Mouse (Mus musculus): ENCODE measurements around the gene Irx5. TPM values are rescaled to one million over a fixed set of nuclear protein-coding genes. Genes with fewer than 3 reads are reported as not detected.

Irx5 gene
- polyA plus RNA-seq, 1 experiment from 2014 or later, result 7.7 TPM

DNA sequence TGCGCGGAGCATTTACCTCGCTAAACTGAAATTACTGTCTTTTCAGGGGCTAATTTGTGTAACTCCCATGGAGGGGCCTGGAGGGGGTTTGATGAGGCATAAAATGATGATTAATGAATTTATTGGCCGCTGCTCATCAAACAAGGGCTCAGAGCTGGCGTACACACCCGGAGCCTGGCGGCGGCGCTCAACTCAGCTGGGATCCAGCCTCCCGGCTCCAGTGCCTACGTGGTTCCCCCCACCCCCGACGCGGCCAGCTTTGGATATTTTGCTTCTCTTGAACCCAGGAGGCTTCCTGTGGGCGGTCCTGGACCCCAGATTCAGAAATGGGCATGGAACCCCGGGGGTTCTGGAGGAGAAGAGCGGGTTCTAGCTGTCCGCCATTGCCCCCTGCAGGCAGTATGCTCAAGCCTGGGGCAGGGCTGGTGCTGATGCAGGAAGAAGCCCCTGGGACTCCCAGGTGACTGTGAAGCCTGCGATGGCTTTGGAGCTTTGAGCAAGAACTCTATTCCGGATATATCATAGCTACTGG lies 9.4 kb downstream of the Irx5 start:
- Histone ChIP-seq H3K9me3 (no peaks in the 10 kb centered on the region), H3K4me2 (peak overlapping the region; percentile 39), H3K9ac (no peak overlapping the region), H3K4me1 (peaks cover 38% of the 10 kb centered on the region), H3K36me3 (no peaks in the 10 kb centered on the region), H3K27me3 (replicated peaks) (peaks cover 85% of the 10 kb centered on the region), H3K4me3 (peak overlapping the region; percentile 16; the same call in 1 of the 2 replicates), H3K27ac (replicated peaks) (no peak overlapping the region)
- ATAC-seq (ENCODE audit: extremely low read depth, insufficient number of reproducible peaks, low FRiP score, low TSS enrichment), result no peak
- 14% methylated on average over 20 of the region's 20 CpGs for WGBS

DNA sequence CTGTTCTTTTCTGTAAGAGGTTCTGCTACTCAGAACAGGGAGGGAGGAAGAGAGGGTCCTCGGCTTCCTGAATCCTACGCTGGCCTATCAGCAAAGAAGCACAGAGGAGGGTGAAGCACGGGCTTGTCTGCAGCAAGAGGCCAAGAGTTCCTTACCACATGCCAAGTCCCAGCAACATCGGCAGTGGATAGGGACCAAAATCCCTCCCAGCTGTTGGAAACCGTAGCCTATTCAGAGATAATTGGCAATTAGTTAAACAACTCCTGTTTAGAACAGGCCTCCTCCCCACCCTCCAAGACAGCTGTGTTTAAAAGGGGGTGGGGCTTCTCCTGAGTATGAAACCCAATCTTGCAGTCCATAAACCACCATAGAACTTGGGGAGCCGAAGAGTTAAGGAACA lies 22.1 kb downstream of the Irx5 start:
- 26% methylated on average over 6 of the region's 6 CpGs for WGBS

DNA sequence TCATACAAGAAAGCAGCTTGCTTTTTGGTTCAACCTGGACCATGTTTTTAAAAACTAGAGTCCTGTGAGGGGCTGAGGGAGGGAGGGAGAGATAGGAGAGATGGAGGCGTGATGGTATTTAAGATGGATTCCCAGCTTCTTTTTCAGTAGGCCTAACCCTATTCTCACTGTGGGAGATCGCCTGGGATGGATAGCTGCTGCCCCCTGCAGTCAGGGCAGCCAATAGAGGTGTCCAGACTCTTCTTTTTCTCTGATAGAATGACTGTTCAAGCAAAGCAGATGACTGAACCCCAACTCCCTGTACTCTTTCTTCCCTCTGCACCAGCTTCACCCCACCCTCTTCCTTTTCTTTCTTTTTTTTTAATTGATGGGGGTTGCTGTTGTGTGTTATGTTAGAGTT lies 23.1 kb downstream of the Irx5 start:
- Histone ChIP-seq H3K4me1 (no peaks in the 10 kb centered on the region), H3K4me3 (no peak overlapping the region), H3K4me2 (no peak overlapping the region), H3K27ac (replicated peaks) (no peak overlapping the region), H3K36me3 (no peaks in the 10 kb centered on the region), H3K27me3 (replicated peaks) (peaks cover 47% of the 10 kb centered on the region), H3K9me3 (no peaks in the 10 kb centered on the region), H3K9ac (no peak overlapping the region)
- WGBS, result 24% methylated on average over 2 of the region's 2 CpGs
- ATAC-seq (ENCODE audit: extremely low read depth, insufficient number of reproducible peaks, low FRiP score, low TSS enrichment), result no peak

More for the DNA sequence above, 22.1 kb downstream of the Irx5 start:
- no peaks in the 10 kb centered on the region for H3K4me1 ChIP-seq
- H3K9me3 ChIP-seq, result no peaks in the 10 kb centered on the region
- H3K27ac ChIP-seq (replicated peaks), result no peak overlapping the region
- H3K27me3 ChIP-seq (replicated peaks), result peaks cover 49% of the 10 kb centered on the region
- H3K9ac ChIP-seq, result no peak overlapping the region
- no peak for ATAC-seq (ENCODE audit: extremely low read depth, insufficient number of reproducible peaks, low FRiP score, low TSS enrichment)
- H3K4me3 ChIP-seq, result no peak overlapping the region
- no peaks in the 10 kb centered on the region for H3K36me3 ChIP-seq
- no peak overlapping the region for H3K4me2 ChIP-seq

DNA sequence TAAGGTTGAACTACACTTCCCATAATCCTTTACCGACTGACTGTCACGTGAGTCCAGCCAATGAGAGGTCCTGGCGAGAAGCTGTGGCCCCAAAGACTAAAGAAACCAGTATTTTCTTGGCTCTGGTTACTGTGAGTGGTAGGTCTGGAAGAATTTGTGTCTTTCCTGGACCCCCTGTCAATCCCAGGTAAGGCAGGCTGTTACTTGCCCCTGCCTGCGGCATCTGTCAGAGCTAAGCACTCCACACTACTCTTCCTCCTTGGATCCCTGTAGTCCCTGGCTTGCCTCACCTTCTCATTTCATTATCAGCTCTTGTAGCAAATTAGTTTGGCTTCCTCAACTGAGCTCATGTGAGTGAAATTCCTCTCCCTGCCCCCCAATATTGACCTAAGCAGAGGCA lies 30.5 kb downstream of the Irx5 start:
- H3K36me3 ChIP-seq, result no peaks in the 10 kb centered on the region
- 66% methylated on average over 4 of the region's 4 CpGs for WGBS
- ATAC-seq (ENCODE audit: extremely low read depth, insufficient number of reproducible peaks, low FRiP score, low TSS enrichment), result no peak

DNA sequence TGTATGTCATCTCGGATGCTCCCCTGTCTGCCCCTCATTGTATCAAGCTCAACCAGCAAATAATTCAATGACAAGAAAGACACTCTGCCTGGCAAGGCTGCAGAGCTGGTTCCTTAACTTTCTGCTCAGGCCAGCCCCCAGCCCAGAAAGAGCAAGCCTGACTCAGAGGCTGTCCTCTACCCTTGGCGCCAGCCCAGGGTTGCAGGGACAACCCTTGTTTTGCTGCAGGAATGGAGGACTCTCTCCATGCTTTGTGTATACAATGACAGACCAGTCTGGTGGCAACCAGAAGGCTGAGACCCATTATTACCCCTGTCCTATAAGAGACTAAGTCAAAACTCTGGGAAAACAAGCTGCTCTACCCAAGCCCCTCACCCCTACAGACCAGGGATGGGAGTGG lies 46.8 kb downstream of the Irx5 start:
- no peaks in the 10 kb centered on the region for H3K9me3 ChIP-seq
- H3K36me3 ChIP-seq, result no peaks in the 10 kb centered on the region
- ATAC-seq (ENCODE audit: extremely low read depth, insufficient number of reproducible peaks, low FRiP score, low TSS enrichment), result no peak
- H3K4me1 ChIP-seq, result no peaks in the 10 kb centered on the region
- no peak overlapping the region for H3K9ac ChIP-seq
- peaks cover 4% of the 10 kb centered on the region; the same call in 1 of the 2 replicates for H3K27me3 ChIP-seq (replicated peaks)
- H3K4me3 ChIP-seq, result no peak overlapping the region
- no peak overlapping the region for H3K27ac ChIP-seq (replicated peaks)
- 71% methylated on average over 2 of the region's 2 CpGs for WGBS
- H3K4me2 ChIP-seq, result no peak overlapping the region

More for the DNA sequence above, 30.5 kb downstream of the Irx5 start:
- H3K4me1 ChIP-seq, result no peaks in the 10 kb centered on the region
- no peak overlapping the region for H3K4me2 ChIP-seq
- no peak overlapping the region for H3K4me3 ChIP-seq
- no peak overlapping the region for H3K27ac ChIP-seq (replicated peaks)
- no peak overlapping the region for H3K9ac ChIP-seq
- H3K27me3 ChIP-seq (replicated peaks), result peaks cover 19% of the 10 kb centered on the region
- no peaks in the 10 kb centered on the region for H3K9me3 ChIP-seq

DNA sequence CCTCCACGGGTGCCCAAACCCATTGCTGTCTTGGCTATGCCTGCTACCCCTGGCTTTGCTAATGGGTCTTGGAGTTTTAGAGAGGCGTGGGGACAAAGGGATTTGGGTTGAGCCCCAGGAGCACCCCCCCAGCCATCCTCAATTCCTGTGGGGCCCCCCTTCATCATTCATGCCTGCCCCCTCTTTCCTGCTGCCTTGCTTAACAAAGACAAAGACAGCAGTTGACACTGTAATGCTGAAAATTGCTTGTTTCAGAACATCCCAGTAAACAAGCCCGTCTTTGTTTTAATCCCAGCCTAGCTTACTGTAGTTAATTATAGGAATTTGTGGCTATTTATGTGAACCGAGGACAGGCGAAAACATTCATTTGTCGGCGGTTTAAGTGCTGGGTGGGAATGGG lies 50.7 kb downstream of the Irx5 start:
- H3K36me3 ChIP-seq, result no peaks in the 10 kb centered on the region
- H3K9ac ChIP-seq, result no peak overlapping the region
- no peaks in the 10 kb centered on the region for H3K4me1 ChIP-seq
- H3K9me3 ChIP-seq, result no peaks in the 10 kb centered on the region
- H3K4me3 ChIP-seq, result no peak overlapping the region
- H3K27me3 ChIP-seq (replicated peaks), result peaks cover 7% of the 10 kb centered on the region; the same call in 1 of the 2 replicates
- H3K4me2 ChIP-seq, result no peak overlapping the region
- 72% methylated on average over 7 of the region's 7 CpGs for WGBS
- no peak for ATAC-seq (ENCODE audit: extremely low read depth, insufficient number of reproducible peaks, low FRiP score, low TSS enrichment)
- H3K27ac ChIP-seq (replicated peaks), result no peak overlapping the region

DNA sequence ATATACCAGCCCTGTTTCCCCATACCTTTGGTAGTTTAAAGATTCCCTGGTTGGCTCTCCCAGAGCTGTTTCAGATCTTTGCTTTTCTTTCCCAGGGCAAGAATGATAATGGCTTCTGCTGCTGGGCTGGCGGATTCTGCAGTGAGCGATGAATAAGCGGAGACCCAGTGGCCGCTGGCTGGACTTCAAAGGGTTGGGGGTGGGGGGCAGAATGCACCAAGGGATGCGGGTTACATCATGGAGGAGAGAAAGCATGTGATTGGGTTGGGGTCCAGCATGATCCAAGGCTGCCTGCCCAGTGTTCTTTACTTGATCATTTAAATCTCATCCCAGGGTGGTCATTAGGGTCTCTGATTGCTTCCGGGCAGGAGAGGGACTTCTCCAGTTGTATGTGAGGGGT lies 56.2 kb downstream of the Irx5 start:
- 62% methylated on average over 6 of the region's 6 CpGs for WGBS
- Histone ChIP-seq H3K4me1 (no peaks in the 10 kb centered on the region), H3K36me3 (no peaks in the 10 kb centered on the region), H3K27me3 (replicated peaks) (peaks cover 7% of the 10 kb centered on the region), H3K9me3 (no peaks in the 10 kb centered on the region), H3K27ac (replicated peaks) (no peak overlapping the region), H3K4me2 (no peak overlapping the region), H3K9ac (no peak overlapping the region), H3K4me3 (no peak overlapping the region)
- no peak for ATAC-seq (ENCODE audit: extremely low read depth, insufficient number of reproducible peaks, low FRiP score, low TSS enrichment)

DNA sequence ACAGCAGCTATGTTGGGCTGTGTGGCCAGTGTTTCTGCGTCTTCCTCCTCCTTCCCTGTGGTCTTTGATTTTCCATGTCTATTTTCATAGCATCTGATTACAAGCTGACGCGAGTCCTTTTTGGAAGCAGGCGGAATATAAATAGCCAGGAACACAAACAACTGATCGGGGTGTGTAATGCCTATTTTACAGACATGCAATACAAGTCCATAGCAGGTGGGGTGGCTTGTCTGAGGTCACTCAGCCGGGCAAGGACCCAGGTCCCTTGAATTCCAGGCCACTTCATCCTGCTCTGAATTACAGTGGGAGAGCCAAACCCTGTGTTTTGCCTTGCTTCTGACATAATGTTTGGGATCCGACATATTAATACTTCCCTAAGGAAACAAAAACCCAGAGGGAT lies 63.2 kb downstream of the Irx5 start:
- no peaks in the 10 kb centered on the region; the same call in 1 of the 2 replicates for H3K27me3 ChIP-seq (replicated peaks)
- 56% methylated on average over 7 of the region's 7 CpGs for WGBS
- no peaks in the 10 kb centered on the region for H3K36me3 ChIP-seq
- no peak for ATAC-seq (ENCODE audit: extremely low read depth, insufficient number of reproducible peaks, low FRiP score, low TSS enrichment)
- H3K9ac ChIP-seq, result no peak overlapping the region
- H3K9me3 ChIP-seq, result no peaks in the 10 kb centered on the region
- H3K27ac ChIP-seq (replicated peaks), result no peak overlapping the region
- H3K4me1 ChIP-seq, result no peaks in the 10 kb centered on the region
- H3K4me3 ChIP-seq, result no peak overlapping the region
- no peak overlapping the region for H3K4me2 ChIP-seq

Data from heart, embryonic 13.5 days (tissue).